Mouse (Mus musculus): ENCODE measurements around the gene Tcp1. TPM values are rescaled to one million over a fixed set of nuclear protein-coding genes. Genes with fewer than 3 reads are reported as not detected.

Tcp1 gene
- polyA plus RNA-seq, 1 experiment = 154 TPM

Other genes with a start within 250 kb of the Tcp1 start
- gene Slc22a1, start 239.9 kb upstream of the Tcp1 start, polyA plus RNA-seq (2012; ENCODE audit: insufficient read depth, insufficient read length, missing spikeins) = not detected in 2 replicates
- gene Igf2r, start 146.0 kb upstream of the Tcp1 start, polyA plus RNA-seq (2012; ENCODE audit: insufficient read depth, insufficient read length, missing spikeins) = 15.7 and 16.3 TPM in 2 replicates
- not detected in 2 replicates for gene Mas1, start 47.6 kb upstream of the Tcp1 start, polyA plus RNA-seq (2012; ENCODE audit: insufficient read depth, insufficient read length, missing spikeins)
- gene Mrgprh, start 39.7 kb upstream of the Tcp1 start, polyA plus RNA-seq (2012; ENCODE audit: insufficient read depth, insufficient read length, missing spikeins) = not detected in 2 replicates
- gene Pnldc1, start 5.5 kb upstream of the Tcp1 start, polyA plus RNA-seq (2012; ENCODE audit: insufficient read depth, insufficient read length, missing spikeins) = 67.4 and 78.9 TPM in 2 replicates
- 135 and 149 TPM in 2 replicates for gene Mrpl18, start 644 bp downstream of the Tcp1 start, polyA plus RNA-seq (2012; ENCODE audit: insufficient read depth, insufficient read length, missing spikeins)
- gene Acat3, start 24.9 kb downstream of the Tcp1 start, polyA plus RNA-seq (2012; ENCODE audit: insufficient read depth, insufficient read length, missing spikeins) = 1.9 TPM in 1 of 2 replicates, not detected in the other
- gene Acat2, start 45.0 kb downstream of the Tcp1 start, polyA plus RNA-seq (2012; ENCODE audit: insufficient read depth, insufficient read length, missing spikeins) = 236 TPM in 2 replicates
- gene Wtap, start 78.5 kb downstream of the Tcp1 start, polyA plus RNA-seq (2012; ENCODE audit: insufficient read depth, insufficient read length, missing spikeins) = 59.6 and 62.5 TPM in 2 replicates
- gene Sod2, start 91.1 kb downstream of the Tcp1 start, polyA plus RNA-seq (2012; ENCODE audit: insufficient read depth, insufficient read length, missing spikeins) = 1,013 and 1,407 TPM in 2 replicates
- not detected in 2 replicates for gene Gpr31b, start 136.6 kb downstream of the Tcp1 start, polyA plus RNA-seq (2012; ENCODE audit: insufficient read depth, insufficient read length, missing spikeins)
- gene Tcp10b, start 145.4 kb downstream of the Tcp1 start, polyA plus RNA-seq (2012; ENCODE audit: insufficient read depth, insufficient read length, missing spikeins) = 0.91 TPM in 1 of 2 replicates, not detected in the other
- not detected in 2 replicates for gene Unc93a, start 216.1 kb downstream of the Tcp1 start, polyA plus RNA-seq (2012; ENCODE audit: insufficient read depth, insufficient read length, missing spikeins)

Data from brown adipose tissue, adult 24 weeks (tissue).